Mouse (Mus musculus): ENCODE data around the gene Inpp4a.
A peak's percentile ranks its signal among the peaks of the same experiment; 100 is the strongest.

Inpp4a gene

GRCm38 (mm10) chr1:37408678-37409077 lies 109.0 kb downstream of the Inpp4a start:
- no peak for DNase-seq (ENCODE audit: low read depth, low spot score)

GRCm38 (mm10) chr1:37409647-37410046 lies 110.0 kb downstream of the Inpp4a start:
- peak; percentile 67 for DNase-seq (ENCODE audit: low read depth, low spot score)

GRCm38 (mm10) chr1:37415394-37415793 lies 115.7 kb downstream of the Inpp4a start:
- DNase-seq (ENCODE audit: low read depth, low spot score), result no peak

GRCm38 (mm10) chr1:37419420-37419819 lies 119.8 kb downstream of the Inpp4a start:
- DNase-seq (ENCODE audit: low read depth, low spot score), result peak; percentile 80

GRCm38 (mm10) chr1:37427144-37427875 lies 127.6 kb downstream of the Inpp4a start:
- DNase-seq (ENCODE audit: low read depth, low spot score), result no peak

DNA sequence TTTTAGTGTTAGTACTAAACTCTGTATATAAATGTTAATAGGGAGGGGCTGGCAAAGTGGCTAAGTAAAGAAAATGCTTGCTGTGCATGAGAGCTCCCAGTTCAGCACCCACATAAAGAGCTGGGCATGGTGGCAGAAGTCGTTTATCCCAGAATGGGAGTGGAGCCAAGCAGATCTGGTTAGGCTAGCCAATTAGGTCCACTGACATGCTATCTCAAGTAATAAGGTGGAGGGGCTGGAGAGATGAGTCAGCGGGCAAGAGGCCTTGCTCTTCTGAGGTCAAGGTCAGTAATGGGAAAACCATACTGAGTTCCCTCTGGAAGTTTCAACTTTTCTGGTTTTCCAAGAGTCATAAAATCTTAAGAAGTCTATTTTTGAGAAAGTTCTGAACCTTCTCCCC lies 129.2 kb downstream of the Inpp4a start:
- DNase-seq (ENCODE audit: low read depth, low spot score), result no peak

DNA sequence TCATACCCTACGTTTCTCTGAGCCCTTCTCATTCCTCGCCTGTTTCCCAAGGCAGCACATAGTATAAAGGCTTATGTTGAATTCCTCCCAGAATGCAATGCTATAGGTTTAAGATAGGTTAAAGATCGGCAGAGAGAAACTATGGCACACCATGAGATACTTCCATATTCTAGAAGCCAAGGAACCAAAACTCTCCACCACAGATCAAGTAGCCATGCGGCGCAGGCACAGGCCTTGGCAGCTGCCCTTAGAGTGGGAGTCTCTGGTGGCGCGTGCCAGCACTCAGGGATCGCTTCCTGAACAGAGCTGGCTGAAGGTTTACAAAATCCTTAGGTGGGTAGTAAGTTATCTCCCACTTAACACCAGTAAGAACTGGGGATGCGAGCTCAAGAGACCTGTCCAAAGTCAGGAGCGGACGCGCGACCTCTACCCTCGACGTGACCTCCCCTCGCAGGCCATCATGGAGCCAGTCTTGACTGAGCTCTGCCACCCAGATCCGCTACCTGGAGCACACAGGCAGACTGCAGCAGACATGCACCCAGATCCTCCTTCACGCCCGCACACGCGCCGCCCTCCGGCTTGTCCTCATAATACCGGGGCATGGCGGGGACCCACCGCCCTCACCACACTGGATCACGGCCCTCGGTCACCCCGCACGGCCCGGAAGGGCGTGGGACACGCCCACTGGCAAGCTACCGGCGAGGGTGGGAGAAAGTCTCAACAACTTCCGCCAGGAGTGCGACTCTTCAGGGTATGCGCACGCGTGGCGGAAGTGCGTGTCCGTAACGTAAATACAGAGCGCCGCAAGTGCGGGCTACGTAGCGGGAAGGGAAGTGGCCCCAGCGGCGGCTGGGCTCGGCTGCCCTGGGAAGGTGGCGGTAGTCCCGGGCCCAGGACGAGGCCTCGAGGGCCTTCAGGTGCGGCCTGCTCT lies 130.0 kb downstream of the Inpp4a start, which contains the start of the genes Coa5 and Unc50:
Gene Coa5, minus strand, starts transcription at position 738 of the 931 bp plus-strand sequence.
Gene Unc50, plus strand, starts transcription at position 774 of the 931 bp plus-strand sequence.
- DNase-seq (ENCODE audit: low read depth, low spot score), result peak; percentile 98

GRCm38 (mm10) chr1:37430297-37430840 lies 130.7 kb downstream of the Inpp4a start:
- no peak for DNase-seq (ENCODE audit: low read depth, low spot score)

DNA sequence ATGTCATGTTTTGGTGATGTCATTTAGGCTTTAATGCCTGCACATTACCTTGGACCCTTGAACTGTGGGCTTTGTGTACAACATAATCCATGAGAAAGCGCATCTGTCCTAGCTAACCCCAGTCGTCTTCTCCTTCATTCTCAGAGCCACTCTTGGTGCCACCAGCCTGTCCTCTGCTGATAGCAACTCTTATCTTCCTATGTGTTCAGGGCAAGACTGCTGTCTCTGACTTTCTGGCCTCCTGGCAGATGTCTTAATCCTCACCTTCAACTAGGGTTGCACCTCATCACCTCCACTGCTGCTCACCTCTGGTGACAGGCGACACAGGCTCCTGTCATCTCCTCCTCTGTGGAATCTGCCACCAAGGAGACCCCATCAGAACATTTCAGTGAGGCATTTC lies 136.8 kb downstream of the Inpp4a start:
- DNase-seq (ENCODE audit: low read depth, low spot score), result no peak

GRCm38 (mm10) chr1:37442848-37443835 lies 143.5 kb downstream of the Inpp4a start:
- no peak for DNase-seq (ENCODE audit: low read depth, low spot score)

- peak; percentile 66 for DNase-seq (ENCODE audit: low read depth, low spot score)
Measured at GRCm38 (mm10) chr1:37448361-37449095, 148.9 kb downstream of the Inpp4a start.

DNA sequence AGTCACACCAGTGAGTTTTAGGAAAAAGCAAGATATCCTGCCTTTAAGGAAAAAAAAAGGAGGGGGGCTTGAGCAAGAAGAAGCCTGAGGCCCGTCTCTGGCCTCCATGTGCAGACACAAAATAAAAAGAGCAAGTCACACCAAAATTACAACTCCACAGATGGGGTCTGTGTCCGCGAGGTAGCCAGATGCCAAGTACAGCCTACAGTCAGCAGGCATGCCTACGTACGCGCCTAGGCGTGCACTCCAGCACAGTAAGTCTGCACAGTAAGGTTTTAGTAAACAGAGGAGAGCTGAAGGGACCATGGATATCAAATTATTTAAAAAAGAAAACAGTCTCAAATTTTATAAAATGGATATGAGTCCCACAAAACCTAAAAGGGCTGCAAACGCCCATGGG lies 151.6 kb downstream of the Inpp4a start:
- DNase-seq (ENCODE audit: low read depth, low spot score), result no peak

DNA sequence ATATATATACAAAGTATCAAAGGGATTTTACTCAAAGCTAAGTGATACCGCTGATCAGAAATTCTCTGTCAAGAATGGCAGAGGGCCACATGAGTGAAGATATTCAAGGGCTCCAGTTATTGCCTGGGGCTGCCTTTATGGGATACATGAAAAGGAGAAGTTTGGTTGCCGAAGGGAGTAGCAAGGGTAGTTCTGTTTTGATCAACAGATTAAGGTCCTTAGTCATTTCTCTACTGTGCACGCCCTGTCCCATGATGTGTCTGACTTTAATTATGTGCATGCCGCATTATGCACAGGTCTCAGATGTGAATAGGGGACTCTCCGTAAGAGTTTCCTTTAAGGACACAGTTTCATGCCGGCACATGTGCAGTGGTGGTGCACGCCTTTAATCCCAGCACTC lies 157.9 kb downstream of the Inpp4a start:
- peak; percentile 12 for DNase-seq (ENCODE audit: low read depth, low spot score)

All from ZHBTc4 (cell line).